26 mouse cellular contexts compared by ENCODE assay signal in the genomic region with DNA sequence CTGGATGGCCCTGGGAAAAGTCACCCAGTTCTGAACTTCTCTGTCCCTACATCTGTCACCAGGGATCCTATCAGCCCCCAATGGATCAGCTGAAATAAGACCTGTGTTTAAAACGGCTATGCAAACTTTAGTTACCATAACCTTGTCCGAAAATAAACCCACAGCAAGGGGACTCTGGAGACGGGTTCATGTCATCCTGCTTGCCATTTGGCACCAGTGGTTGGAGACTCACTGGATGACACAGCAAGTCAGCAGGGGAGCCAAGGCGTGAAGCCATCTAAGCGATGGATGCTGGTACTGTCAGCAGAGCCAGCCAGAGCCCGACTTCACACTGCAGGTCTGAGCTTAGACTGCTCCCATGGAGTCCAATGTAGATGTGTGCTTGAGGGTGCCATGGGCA. TPM values are rescaled to one million over a fixed set of nuclear protein-coding genes. Genes with fewer than 3 reads are reported as not detected.
DNase-seq lines count a peak whose midpoint lies in the region; TF ChIP-seq lines count a peak whose summit lies in the region.
"Had no signal": no experiment of that assay in that cellular context is flagged by ENCODE, and none has a peak within 500 bp of the region (broad histone marks: within the 10 kb centered on the region; RNA-seq: fewer than 3 reads in every experiment).

No protein-coding gene starts in this region.

- intact Hi-C loops in gastrocnemius, adult 2 months (cut with DNase I): no loop called here
- intact Hi-C loops in gastrocnemius, postnatal 14 days (cut with DNase I; ENCODE audit: low total_unique reads): no loop called here
- intact Hi-C loops in left cerebral cortex, postnatal 36 days (cut with DNase I): no loop called here

- TF ChIP-seq CTCF in gastrocnemius, adult 2 months (IDR thresholded peaks at IDR 0.05): no peak

- DNase-seq in gastrocnemius, adult 18-20 months (ENCODE audit: low spot score): peak; percentile 90
- DNase-seq in gastrocnemius, postnatal 4 days (ENCODE audit: low spot score in 2 of 2): no peak
- DNase-seq in gastrocnemius, adult 2 months: peak; percentile 88
- DNase-seq in gastrocnemius, postnatal 14 days: peak; percentile 63
- DNase-seq in skeletal muscle tissue, adult 2 months (ENCODE audit: low read depth, low spot score): peak; percentile 93
- DNase-seq in left cerebral cortex, postnatal 36 days (ENCODE audit: low spot score in 2 of 2): no peak
- no peak for DNase-seq in cerebellum, postnatal 4 days (ENCODE audit: low spot score in 2 of 2)
- DNase-seq: adrenal gland, adult 8-10 months; adrenal gland, postnatal 36 days; cerebellum, adult 11 months; cerebellum, adult 2 months; cerebellum, postnatal 36 days; heart, postnatal 10 days; heart, postnatal 36 days; kidney, adult 11 months; kidney, adult 8-10 months had no signal

- no peak overlapping the region for H3K4me3 ChIP-seq in gastrocnemius, adult 2 months
- H3K4me3 ChIP-seq: forebrain, embryonic 10.5 days; forebrain, embryonic 13.5 days; heart, embryonic 12.5 days; heart, embryonic 15.5 days; hindbrain, embryonic 10.5 days; hindbrain, embryonic 13.5 days; intestine, embryonic 15.5 days had no signal

- H3K27ac ChIP-seq in gastrocnemius, adult 2 months: peak overlapping the region; percentile 88
- H3K27ac ChIP-seq: forebrain, embryonic 10.5 days; forebrain, embryonic 13.5 days; heart, embryonic 15.5 days; hindbrain, embryonic 10.5 days; hindbrain, embryonic 13.5 days; intestine, embryonic 15.5 days had no signal

RNA-seq across cellular contexts. Expression of a gene that starts 13.9 kb away (rescaled TPM):
- total RNA-seq in gastrocnemius, adult 18-20 months (2021): 1 to 10 TPM; 1.5 to 3.3 TPM
- total RNA-seq in gastrocnemius, postnatal 4 days (2021): 1 to 10 TPM; 2.7 to 3.9 TPM
- 1 to 10 TPM; 3.2 to 5.5 TPM for total RNA-seq in gastrocnemius, adult 2 months (2021)
- total RNA-seq in gastrocnemius, postnatal 14 days (2021): 1 to 10 TPM; 1.5 to 1.9 TPM
- total RNA-seq in left cerebral cortex, postnatal 36 days (2021): 10 to 100 TPM; 21.6 to 23.8 TPM
- total RNA-seq: granulocyte monocyte progenitor cell, adult 5-6 weeks; heart, adult 8-10 months; heart, postnatal 10 days; heart, postnatal 36 days; MEL had no signal

RNA-seq across cellular contexts. Expression of a gene that starts 30.9 kb away (rescaled TPM):
- total RNA-seq in gastrocnemius, adult 18-20 months (2021): 10 to 100 TPM; 17.5 to 17.7 TPM
- 10 to 100 TPM; 54.1 to 55.7 TPM for total RNA-seq in gastrocnemius, postnatal 4 days (2021)
- total RNA-seq in gastrocnemius, adult 2 months (2021): 10 to 100 TPM; 18.8 to 28.1 TPM
- 10 to 100 TPM; 17.1 to 37.4 TPM for total RNA-seq in gastrocnemius, postnatal 14 days (2021)
- 10 to 100 TPM; 56.9 to 79.7 TPM for total RNA-seq in left cerebral cortex, postnatal 36 days (2021)

Comparison
In these comparisons a context has a peak if more than half of its experiments do, and no peak if none do; other contexts are left out.
1. DNase-seq: peak in gastrocnemius, adult 18-20 months (single experiment), gastrocnemius, adult 2 months (single experiment), gastrocnemius, postnatal 14 days (single experiment) and skeletal muscle tissue, adult 2 months (single experiment); none in gastrocnemius, postnatal 4 days (0 of 2), left cerebral cortex, postnatal 36 days (0 of 2) and cerebellum, postnatal 4 days (0 of 2).